Mouse (Mus musculus) lung, embryonic 14.5 days (tissue): ENCODE results near the gene Paqr9. TPM values are rescaled to one million over a fixed set of nuclear protein-coding genes. Genes with fewer than 3 reads are reported as not detected.

Experiments
- ATAC-seq: fragments of 200-750 bp; cut with Nextera tagmentation; 2 replicates; pipeline ENCODE4 v1.8.0; 2017; ENCODE audit warnings: mild to moderate bottlenecking, moderate TSS enrichment, moderate library complexity; ENCODE audit not compliant: insufficient read depth
- DNase-seq: peaks from one replicate; pipeline ENCODE4 v3.0.0-alpha.2; 2015
- H3K27ac ChIP-seq: fragments of 300-500 bp; sonication (generic); 2 replicates; pipeline ENCODE4 v1.5.1; 2014; ENCODE audit warnings: low read depth, mild to moderate bottlenecking, moderate library complexity
- H3K27me3 ChIP-seq: fragments of 300-500 bp; sonication (generic); 2 replicates; pipeline ENCODE4 v1.6.1; 2014; ENCODE audit warnings: low read length, control low read depth; ENCODE audit not compliant: insufficient read depth
- H3K36me3 ChIP-seq: fragments of 300-500 bp; sonication (generic); 2 replicates; pipeline ENCODE4 v1.6.1; 2014; ENCODE audit warnings: control low read depth; ENCODE audit not compliant: insufficient read depth
- H3K4me1 ChIP-seq: fragments of 300-500 bp; sonication (generic); 2 replicates; pipeline ENCODE4 v1.6.1; 2014; ENCODE audit warnings: antibody characterized with exemption, control low read depth; ENCODE audit not compliant: insufficient read depth
- H3K4me2 ChIP-seq: fragments of 300-500 bp; sonication (generic); 2 replicates; pipeline ENCODE4 v1.6.1; 2014; ENCODE audit warnings: mild to moderate bottlenecking
- H3K4me3 ChIP-seq: fragments of 300-500 bp; sonication (generic); 2 replicates; pipeline ENCODE4 v1.5.1; 2014; ENCODE audit warnings: low read depth, low read length
- H3K9ac ChIP-seq: fragments of 300-500 bp; sonication (generic); 2 replicates; pipeline ENCODE4 v1.6.1; 2014
- H3K9me3 ChIP-seq: fragments of 300-500 bp; sonication (generic); 2 replicates; pipeline ENCODE4 v1.6.1; 2016; ENCODE audit warnings: low read depth, low read length, control low read depth
- CTCF ChIP-seq: IDR thresholded peaks from 2 replicates; pipeline ENCODE4 v1.5.1; 2016; ENCODE audit warnings: antibody characterized with exemption, low read depth
- WGBS: fragments of 180-500 bp; shearing (Covaris S2); extraction: QIAGEN DNeasy Blood & Tissue Kit; methylation state at CpG from one replicate; pipeline ENCODE4 v1.1.7; 2014; 5-methylcytosine and 5-hydroxymethylcytosine counted together
- polyA plus RNA-seq: library from polyadenylated mRNA; unstranded; fragments of >200 nt; fragmentation: Nextera tagmentation; extraction: Ambion mirVana; gene quantifications from 2 replicates; pipeline ENCODE4 v1.2.1, GENCODE M21; 2014

Gene Paqr9
- polyA plus RNA-seq, 1 experiment from 2014 or later = not detected

GRCm38 (mm10) chr9:95556067-95556512, 3.4 kb upstream of the Paqr9 start:
- ATAC-seq = no peak

DNA sequence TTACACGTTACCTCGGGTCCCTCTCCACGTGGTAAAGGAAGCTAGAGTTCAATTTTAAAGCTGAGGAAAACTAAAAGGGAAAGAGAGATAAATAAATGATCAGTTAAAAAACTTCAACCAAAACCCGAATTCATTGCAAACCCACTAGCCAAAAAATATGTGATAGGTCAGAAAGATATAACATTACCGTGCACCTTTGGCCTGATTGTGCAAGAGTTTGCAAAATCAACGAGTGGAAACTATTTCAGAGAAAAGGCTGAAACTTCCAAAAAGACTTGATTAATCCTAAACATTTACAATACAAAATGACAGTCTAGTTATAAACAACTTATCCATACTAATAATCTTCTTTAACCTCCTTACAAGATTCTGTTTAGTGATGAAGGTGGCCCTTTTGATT, 1.7 kb upstream of the Paqr9 start:
- Histone ChIP-seq H3K27ac (no peak overlapping the region), H3K4me3 (no peak overlapping the region), H3K4me1 (no peaks in the 10 kb centered on the region), H3K9ac (no peak overlapping the region), H3K36me3 (no peaks in the 10 kb centered on the region), H3K4me2 (no peak overlapping the region), H3K27me3 (peaks cover 63% of the 10 kb centered on the region), H3K9me3 (no peaks in the 10 kb centered on the region)
- DNase-seq (no peak), ATAC-seq (no peak)
- WGBS = 45% methylated on average over 6 of the region's 6 CpGs
- TF ChIP-seq CTCF = no peak

More at GRCm38 (mm10) chr9:95556067-95556512, 3.4 kb upstream of the Paqr9 start:
- H3K27ac ChIP-seq = no peak overlapping the region
- no peak for DNase-seq
- no peak overlapping the region for H3K4me2 ChIP-seq
- H3K4me1 ChIP-seq = no peaks in the 10 kb centered on the region
- no peaks in the 10 kb centered on the region for H3K9me3 ChIP-seq
- no peak overlapping the region for H3K9ac ChIP-seq
- no peak overlapping the region for H3K4me3 ChIP-seq
- peaks cover 47% of the 10 kb centered on the region for H3K27me3 ChIP-seq
- no peaks in the 10 kb centered on the region for H3K36me3 ChIP-seq
- no peak for TF ChIP-seq CTCF
- WGBS = 87% methylated on average over 4 of the region's 4 CpGs

- WGBS = 11% methylated on average over 11 of the region's 11 CpGs
- H3K9me3 ChIP-seq = no peaks in the 10 kb centered on the region
- H3K4me1 ChIP-seq = no peaks in the 10 kb centered on the region
- H3K36me3 ChIP-seq = no peaks in the 10 kb centered on the region
- H3K27ac ChIP-seq = no peak overlapping the region
- peaks cover 72% of the 10 kb centered on the region for H3K27me3 ChIP-seq
- TF ChIP-seq CTCF = no peak
- ATAC-seq (no peak), DNase-seq (peak; percentile 17)
- no peak overlapping the region for H3K9ac ChIP-seq
- H3K4me3 ChIP-seq = peak overlapping the region; percentile 56
- H3K4me2 ChIP-seq = peak overlapping the region; percentile 97
Observed at GRCm38 (mm10) chr9:95558726-95559058, 765 bp upstream of the Paqr9 start.

- peak; percentile 67; the same call in 1 of the 2 replicates for ATAC-seq
- H3K4me3 ChIP-seq = peak overlapping the region; percentile 56
- peak; percentile 37 for DNase-seq
- WGBS = 10% methylated on average over 78 of the region's 78 CpGs
- no peaks in the 10 kb centered on the region for H3K9me3 ChIP-seq
- TF ChIP-seq CTCF = no peak
- no peak overlapping the region for H3K27ac ChIP-seq
- no peaks in the 10 kb centered on the region for H3K36me3 ChIP-seq
- peaks cover 79% of the 10 kb centered on the region for H3K27me3 ChIP-seq
- H3K9ac ChIP-seq = peak overlapping the region; percentile 46
- peak overlapping the region; percentile 97 for H3K4me2 ChIP-seq
- H3K4me1 ChIP-seq = no peaks in the 10 kb centered on the region
Observed at GRCm38 (mm10) chr9:95559936-95560735, 679 bp downstream of the Paqr9 start.

GRCm38 (mm10) chr9:95564047-95564446, 4.6 kb downstream of the Paqr9 start:
- peaks cover 53% of the 10 kb centered on the region for H3K27me3 ChIP-seq
- H3K4me2 ChIP-seq = no peak overlapping the region
- H3K36me3 ChIP-seq = no peaks in the 10 kb centered on the region
- 41% methylated on average over 4 of the region's 4 CpGs for WGBS
- no peak for TF ChIP-seq CTCF
- no peak for ATAC-seq
- no peak overlapping the region for H3K27ac ChIP-seq
- DNase-seq = no peak
- H3K4me1 ChIP-seq = no peaks in the 10 kb centered on the region
- no peak overlapping the region for H3K9ac ChIP-seq
- H3K9me3 ChIP-seq = no peaks in the 10 kb centered on the region
- no peak overlapping the region for H3K4me3 ChIP-seq

DNA sequence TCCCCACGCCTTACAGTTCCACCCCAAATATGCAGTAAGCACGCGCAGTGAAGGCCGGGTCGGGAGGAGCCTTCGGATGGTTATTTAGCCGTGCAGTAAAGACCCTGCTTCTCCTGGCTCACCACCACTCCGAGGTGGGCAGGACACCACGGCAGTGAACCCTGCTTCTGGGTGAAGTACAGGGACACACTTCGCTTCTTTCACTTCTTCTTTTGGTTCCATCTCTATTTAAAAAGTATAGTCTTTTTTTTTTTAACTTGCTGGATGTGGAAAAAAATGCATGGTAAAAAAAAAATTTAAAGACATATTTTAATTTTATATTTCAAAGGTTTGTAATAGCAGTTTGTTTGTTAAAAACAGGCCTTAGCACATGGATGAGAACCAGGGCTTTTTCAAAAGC, 6.9 kb downstream of the Paqr9 start:
- no peak for TF ChIP-seq CTCF
- H3K36me3 ChIP-seq = no peaks in the 10 kb centered on the region
- H3K4me3 ChIP-seq = no peak overlapping the region
- no peak overlapping the region for H3K27ac ChIP-seq
- H3K9ac ChIP-seq = no peak overlapping the region
- no peaks in the 10 kb centered on the region for H3K9me3 ChIP-seq
- ATAC-seq (no peak), DNase-seq (no peak)
- H3K4me1 ChIP-seq = no peaks in the 10 kb centered on the region
- H3K27me3 ChIP-seq = peaks cover 32% of the 10 kb centered on the region
- 80% methylated on average over 10 of the region's 10 CpGs for WGBS
- H3K4me2 ChIP-seq = no peak overlapping the region

DNA sequence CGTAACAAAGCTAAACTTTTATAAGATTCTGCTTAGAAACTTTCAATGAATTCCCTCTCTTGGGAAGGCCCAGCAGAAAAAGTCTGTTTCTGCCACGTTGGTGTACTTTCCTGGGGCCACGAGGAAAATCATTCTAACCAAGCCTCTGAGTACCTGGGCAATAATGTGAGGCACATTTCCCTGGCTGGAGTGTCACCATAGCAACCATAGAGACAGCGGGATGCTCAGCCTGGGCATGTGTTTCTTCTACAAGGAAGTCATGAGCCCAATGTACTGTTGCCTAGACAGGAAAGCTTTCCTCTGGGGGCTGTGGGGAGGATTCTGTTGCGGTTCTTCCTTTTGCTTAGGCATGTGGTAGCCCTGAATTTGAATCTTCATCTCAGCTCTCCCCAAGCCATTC, 7.5 kb downstream of the Paqr9 start:
- ATAC-seq (no peak), DNase-seq (no peak)
- Histone ChIP-seq H3K27me3 (peaks cover 27% of the 10 kb centered on the region), H3K9me3 (no peaks in the 10 kb centered on the region), H3K4me3 (no peak overlapping the region), H3K27ac (no peak overlapping the region), H3K36me3 (no peaks in the 10 kb centered on the region), H3K4me2 (no peak overlapping the region), H3K4me1 (no peaks in the 10 kb centered on the region), H3K9ac (no peak overlapping the region)
- 62% methylated on average over 5 of the region's 5 CpGs for WGBS
- no peak for TF ChIP-seq CTCF
